Mouse (Mus musculus) erythroid progenitor cell, adult 5-6 weeks (primary cell): ENCODE measurements around the gene Parp4. TPM values are rescaled to one million over a fixed set of nuclear protein-coding genes. Genes with fewer than 3 reads are reported as not detected.

ENCODE experiments used
- ATAC-seq: replicated peaks from 2 replicates; pipeline ENCODE4 v1.8.0; 2016; ENCODE audit warnings: moderate number of reproducible peaks, mild to moderate bottlenecking, moderate TSS enrichment, inconsistent platforms; ENCODE audit not compliant: poor library complexity, low FRiP score, severe bottlenecking
- total RNA-seq, 2 experiments: library from RNA; stranded (forward) in 1 of 2; stranded (reverse) in 1 of 2; fragments of 150-400 nt in 1 of 2; fragments of 186-747, 209-891 nt in 1 of 2; gene quantifications; 2 replicates each; pipeline versions ENCODE4 v1.2.3 to v1.2.4; 2015 to 2017; ENCODE audit warnings: low replicate concordance in 2 of 2

The Parp4 gene
- total RNA-seq, 2 experiments from 2014 or later, result 3.0 to 28.9 TPM

DNA sequence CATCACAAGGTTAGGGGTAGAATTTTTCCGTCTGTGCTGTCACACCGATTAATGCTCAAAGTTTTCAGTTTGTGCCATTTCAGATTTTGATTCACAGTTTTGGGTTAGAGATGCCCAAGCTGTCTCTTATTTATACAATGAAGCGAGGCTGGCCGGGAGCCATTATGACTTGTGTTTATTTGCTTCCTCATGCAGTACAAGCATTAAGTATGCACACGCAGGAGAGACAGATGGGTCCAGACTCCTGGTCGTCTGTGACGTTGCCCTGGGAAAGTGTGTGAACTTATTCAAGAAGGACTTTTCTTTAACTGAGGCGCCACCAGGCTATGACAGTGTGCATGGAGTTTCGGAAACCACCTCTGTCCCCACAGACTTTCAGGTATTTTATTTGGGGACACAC is 26.6 kb downstream of the Parp4 start:
- ATAC-seq, result no peak

DNA sequence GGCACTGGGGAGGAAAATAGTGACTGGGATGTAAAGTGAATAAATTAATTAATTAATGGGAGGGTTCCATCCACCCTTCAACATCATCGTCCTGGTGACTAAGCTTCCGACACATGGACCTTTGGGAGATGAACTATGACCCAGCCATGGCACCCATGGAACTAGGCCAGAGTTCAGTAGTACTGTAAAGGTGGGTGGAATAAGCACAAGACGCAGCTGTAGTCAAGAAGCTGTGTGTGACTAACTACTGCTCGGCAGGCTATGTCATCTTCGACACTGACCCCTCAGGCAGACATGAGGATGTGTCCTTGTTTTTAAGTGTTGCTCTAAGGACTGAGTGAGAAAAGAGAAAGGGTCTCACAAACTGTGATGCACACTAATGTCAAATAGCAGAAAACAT is 29.0 kb downstream of the Parp4 start:
- ATAC-seq, result no peak

DNA sequence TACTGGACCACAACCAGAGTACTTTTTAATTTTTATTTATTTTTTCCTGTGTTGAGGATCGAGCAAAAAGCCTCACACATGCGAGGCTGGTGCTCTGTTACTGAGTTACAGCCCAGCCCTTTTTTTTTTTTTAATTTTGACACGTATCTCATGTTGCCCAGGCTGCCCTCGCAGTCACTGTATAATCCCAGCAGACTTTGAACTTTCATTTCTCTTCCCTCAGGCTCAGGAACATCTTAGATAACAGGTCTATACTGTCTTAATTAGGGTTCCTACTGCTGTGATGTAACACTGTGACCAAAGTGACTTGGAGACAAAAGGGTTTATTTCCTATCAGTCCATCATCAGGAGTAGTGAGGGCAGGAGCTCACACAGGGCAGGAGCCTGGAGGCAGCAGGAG is 29.7 kb downstream of the Parp4 start:
- ATAC-seq, result no peak

DNA sequence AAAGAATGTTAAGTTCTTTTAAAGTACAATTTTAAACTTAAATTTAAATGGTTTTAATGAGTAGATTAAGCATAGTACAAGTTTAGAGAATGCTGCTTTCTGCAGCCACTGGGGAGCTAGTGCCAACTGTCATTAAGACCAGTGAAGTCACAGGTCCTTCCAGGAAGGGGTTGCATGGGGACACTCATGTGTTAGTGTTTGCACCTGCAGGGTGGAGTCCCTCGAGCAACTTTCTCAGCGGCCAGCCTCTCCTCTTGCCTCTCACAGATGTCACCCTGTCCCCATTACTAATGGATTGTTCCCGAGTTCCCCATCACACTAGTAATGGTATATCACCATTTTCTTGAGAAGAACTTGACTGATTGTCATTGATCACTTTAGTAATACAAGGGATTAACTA is 37.8 kb downstream of the Parp4 start:
- no peak for ATAC-seq

DNA sequence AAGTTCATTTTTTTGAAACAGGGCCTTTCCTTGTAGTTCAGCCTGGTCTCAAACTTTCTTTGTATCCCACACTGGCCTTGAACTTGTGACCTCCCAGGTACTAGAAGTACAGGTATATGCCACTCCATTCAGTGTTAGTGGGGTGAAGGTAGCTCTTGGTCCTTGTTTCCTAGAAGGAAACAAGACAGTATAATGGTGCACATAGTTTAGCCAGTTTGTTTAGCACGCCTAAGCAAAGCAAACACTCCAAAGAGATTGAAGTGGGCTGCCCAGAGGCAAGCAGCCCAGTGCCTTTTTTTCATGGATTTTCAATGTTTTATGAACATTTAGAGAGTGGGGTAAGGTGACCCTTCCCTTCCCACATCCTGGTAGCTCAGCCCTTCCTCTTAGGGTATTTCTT is 42.1 kb downstream of the Parp4 start:
- ATAC-seq, result no peak

DNA sequence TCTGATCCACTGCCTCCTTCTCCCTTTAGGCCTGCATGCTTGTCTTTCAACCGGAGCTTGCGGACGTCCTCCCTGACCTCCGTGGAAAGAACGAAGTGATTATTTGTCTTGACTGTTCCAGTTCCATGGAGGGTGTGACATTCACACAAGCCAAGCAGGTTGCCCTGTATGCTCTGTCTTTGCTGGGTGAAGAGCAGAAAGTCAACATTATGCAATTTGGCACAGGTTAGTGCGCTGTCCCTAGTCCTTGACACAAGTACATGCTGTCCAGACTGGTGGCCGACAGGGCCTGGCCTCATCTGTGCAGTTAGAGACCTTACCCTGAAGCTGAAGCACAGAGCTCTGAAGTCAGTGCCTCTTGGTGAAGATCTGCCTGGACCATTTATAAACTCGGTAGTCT is 45.0 kb downstream of the Parp4 start:
- no peak for ATAC-seq

DNA sequence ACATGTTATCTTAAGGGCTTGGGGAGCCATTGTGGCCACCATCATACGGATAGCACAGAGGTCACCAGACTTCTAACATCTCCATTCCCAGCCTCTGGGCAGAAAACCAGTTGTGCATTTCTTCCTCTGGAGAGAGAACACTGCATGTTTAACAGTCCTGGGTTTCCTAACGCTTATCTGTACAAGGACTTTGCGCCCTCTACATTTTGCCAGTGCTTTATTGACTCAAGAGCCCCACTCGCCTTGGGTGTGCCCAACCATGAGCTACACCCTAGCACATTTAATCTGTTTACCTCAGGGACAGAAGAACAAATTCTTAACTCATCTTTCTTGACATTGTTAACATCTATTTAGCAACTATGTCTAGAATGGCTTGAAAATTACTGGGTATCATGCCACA is 50.8 kb downstream of the Parp4 start:
- ATAC-seq, result no peak

DNA sequence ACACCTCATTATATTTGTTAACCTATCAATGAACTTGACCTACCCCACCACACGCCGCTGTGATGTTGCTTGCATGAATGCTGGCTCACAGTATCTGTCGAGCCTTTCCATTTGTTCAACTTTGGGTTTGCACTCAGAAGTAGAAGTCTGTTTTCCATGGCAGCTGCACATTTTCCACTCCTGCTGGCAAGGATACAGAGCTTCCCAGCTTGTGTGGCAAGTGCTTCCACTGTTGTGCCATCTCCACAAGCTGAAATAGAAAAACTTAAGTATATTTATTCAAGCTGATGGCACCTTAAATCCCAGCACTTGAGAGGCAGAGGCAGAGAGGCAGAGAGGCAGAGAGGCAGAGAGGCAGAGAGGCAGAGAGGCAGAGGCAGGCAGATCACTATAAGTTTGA is 52.9 kb downstream of the Parp4 start:
- ATAC-seq, result no peak

DNA sequence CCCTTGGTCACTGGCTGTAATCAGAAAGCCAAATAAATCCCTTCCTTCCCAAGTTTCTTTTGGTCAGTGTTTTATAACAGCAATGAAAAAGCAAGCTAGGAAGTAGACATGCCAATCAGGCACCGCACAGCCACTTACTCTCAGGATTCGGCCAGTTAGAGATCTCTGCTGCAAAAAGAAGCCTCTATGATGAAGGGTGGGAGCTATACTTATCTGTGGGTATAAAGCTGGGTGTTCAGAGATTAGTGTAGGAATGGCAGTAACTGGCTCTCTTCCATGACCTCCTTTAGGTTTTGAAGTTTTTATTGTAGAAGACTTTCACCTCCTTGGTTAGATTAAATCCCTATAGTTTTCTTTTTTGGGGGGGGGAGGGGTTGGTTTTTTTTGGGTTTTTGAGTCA is 55.7 kb downstream of the Parp4 start:
- ATAC-seq, result no peak

DNA sequence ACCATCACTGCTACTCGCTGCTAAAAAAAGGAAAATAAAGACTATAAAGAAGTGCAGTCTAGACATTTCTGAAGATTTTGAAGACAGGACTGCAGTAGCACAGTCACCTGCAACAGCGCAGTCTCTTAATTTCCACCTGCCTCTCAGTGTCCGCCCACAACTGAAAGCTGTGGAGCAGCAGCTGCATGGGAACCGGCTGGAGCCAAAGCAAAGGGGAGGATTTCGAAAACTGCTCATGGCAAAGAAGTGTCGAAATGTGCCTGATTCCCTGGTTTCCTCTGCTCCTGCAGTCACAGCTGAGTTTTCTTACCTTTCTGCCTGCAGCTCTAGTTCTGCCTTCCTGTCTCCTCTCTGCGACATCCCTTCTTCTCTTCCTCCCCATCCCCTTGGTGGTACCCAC is 71.8 kb downstream of the Parp4 start:
- ATAC-seq, result no peak

DNA sequence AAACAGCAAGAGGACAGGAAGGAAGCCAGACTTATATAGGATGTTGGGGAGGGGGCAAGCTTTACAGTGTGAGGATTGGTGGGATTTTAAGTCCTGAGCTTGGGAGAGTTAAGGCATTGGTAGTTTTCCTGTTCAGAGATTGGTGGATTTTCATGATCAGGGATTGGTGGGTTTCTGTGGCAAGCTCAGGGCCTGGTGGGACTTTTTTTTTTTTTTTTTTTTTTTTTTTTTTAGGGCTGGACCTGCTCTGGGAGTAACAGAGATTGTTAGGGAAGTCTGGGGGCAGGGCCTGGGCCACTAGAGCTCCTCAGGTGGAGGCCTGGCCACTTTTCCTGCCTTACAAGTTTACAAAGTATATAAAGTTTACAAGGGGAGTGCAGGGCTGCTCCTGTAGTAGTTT is 74.0 kb downstream of the Parp4 start:
- no peak for ATAC-seq

DNA sequence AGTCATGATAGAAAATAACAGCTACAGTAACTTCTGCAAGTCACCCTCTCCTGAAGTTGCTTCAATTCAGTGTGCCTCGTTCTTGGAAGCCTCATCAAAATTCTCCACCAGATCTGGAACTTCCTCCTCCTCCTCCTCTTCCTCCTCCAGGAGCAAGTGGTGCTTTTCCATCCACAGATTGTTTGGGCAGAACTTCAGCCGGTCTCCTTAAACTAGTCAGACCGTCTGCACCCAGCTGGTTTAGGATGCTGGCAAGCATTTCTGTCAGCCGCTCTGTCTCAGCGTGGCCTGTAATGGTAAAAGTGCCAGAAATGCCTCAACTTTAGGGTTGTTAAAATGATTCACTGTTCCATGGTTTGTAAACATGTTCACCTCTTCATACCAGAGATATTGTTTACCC is 90.2 kb downstream of the Parp4 start:
- ATAC-seq, result no peak

DNA sequence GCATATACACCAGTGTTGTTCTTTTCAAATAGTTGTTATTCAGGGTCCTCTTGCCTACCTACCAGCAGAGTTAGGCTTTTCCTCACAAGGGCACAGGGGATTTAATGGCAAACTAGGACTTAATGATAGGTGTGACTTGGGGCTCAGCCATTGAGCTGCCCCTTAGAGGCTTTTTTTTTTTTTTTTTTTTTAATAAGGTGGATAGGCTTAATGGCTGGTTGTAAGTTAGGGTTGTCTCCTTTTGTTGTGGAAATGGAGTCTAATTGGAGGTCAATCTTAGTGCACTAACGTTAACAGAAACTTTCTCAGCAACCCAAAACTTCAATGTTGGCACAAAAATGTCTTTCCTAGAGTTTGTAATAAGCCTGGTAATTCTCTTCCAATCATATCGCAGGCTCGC is 91.5 kb downstream of the Parp4 start:
- ATAC-seq, result no peak

DNA sequence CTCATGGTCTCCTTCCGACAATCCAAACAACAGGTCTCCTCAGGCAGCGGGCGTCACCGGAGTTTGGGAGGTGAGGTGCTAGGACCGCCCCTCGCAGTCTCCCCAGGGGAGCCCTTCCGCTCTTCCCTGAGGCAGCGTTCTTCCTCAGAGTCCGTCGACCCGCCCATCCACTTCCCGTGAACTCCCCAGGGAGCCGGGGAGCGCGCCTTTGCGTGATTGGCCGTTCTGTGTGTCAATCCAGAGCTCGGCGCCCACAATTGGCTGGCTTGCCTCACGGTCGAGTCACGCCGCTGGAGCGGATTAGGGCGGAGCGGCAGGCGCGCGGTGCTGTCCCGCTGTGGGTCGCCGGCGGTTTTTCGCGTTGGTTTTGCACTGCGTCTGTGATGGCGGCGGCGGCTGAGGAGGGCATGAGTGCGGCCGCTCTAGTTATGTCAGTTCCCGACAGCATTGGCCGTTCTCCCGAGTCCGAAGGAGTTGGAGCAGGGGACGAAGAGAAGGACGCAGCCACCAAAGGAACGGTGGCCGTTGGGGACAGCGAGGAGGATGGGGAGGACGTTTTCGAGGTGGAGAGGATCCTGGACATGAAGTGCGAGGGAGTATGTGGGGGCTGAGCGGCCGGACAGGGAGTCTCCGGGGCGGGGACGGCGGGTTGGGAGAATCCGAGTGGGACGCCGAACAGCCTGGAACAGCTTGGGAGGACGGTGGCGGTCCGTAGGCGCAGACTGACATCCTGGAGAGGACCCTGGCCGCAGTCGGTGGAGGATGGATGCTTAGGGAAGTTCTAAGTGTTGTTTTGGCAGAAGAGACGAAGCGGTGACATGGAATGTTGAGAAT is 92.8 kb downstream of the Parp4 start, which contains the start of gene Mphosph8:
Mphosph8 (plus strand) TSS at position 280 of the 834 bp plus-strand sequence.
- ATAC-seq, result peak; percentile 99

DNA sequence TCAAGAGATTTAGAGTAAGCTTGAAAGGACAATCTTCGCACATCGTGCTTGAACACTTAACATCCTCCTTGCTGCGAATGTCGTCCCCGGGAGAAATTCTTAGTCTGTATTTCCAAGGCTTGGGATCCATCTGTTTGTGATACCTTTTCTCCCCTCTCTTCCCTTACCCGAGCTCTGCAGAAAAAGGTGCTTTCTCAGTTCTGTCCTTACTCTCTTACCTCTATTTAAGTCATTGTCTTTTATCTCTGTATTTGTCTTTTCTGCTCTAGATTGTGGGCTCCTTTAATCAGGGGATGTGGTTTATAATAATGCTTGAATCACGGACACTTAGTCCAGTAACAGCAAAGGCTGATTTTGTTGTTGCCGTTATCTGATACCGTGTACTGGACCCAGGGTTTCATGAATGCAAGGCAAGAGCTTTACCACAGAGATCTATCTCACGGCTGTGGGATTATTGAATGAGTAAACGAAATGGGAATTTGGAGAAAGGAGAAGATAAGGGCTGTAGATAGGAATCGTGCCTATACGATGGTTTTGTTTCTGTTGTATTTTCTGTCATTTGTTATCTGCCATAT is 93.7 kb downstream of the Parp4 start:
- ATAC-seq, result no peak

DNA sequence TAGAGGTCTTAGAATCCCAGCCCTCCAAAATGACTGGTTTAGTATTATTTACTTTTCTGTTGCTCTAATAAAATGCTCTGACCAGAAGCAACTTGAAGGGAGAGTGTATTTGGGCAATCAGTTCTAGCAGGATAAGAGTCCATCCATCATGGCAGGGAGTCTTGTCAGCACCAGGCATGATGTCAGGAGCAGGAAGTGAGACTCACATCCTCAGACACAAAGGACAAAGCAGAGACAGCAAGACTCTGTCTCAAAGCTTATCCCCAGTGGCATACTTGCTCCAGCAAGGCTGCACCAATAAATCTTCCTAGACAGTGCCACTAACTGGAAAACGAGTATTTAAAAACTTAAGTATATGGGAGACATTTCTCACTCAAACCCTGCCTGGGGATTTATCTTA is 110.0 kb downstream of the Parp4 start:
- ATAC-seq, result no peak

DNA sequence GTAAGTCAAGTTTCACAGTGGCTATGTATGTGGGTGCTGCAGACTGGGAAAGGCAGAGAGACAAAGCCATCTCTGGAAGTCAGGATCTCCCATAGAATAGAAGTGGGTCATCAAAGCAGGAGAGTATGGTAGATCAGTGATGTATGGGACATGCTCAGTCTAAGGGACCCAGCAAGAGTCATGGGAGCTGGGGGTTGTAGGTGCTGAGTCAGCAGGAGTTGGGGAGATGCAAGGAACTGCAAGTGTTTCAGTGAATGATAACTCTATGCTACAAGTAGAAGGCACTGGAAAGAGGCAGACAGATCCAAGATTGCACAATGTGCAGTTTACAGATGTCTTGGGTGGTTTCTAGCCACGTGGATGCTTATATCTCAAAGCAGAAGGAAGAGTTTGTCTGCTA is 113.7 kb downstream of the Parp4 start:
- no peak for ATAC-seq

DNA sequence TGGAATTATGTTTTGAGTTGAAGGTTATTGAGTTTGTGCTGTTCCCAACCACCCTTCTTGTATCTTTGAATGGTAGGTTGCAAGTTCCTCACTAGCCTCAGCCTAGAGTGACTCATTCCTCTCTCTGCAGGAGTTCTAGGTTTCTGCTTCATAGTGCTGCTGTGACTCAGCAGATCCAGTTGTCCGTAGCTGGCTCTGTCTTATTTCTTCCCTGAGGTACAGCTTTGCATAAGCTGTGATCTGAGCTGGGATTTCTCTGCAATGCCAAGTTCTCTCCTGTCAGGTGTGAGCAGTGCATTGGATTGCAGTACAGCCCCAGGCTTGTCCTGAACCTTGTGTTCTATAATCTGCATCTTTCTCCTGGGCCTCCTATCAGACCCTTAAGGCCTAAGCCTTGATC is 114.3 kb downstream of the Parp4 start:
- ATAC-seq, result no peak

DNA sequence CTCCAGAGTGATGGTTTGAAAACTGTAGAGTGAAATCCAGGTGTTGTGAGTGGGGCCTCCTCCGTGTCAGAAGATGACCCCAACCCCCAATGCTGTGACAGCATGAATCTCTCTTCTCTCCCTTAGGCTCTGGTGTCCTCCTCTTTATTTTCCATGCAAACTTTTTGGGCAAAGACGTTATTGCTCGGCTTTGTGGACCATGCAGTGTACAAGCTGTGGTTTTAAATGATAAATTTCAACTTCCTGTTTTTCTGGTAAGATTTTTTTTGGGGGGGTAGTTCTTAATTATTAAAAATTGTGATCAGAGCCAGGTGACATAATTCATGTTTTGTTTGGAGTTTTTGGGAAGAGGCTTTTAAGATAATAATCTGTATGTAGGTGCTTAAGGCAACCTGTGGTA is 120.1 kb downstream of the Parp4 start:
- no peak for ATAC-seq

DNA sequence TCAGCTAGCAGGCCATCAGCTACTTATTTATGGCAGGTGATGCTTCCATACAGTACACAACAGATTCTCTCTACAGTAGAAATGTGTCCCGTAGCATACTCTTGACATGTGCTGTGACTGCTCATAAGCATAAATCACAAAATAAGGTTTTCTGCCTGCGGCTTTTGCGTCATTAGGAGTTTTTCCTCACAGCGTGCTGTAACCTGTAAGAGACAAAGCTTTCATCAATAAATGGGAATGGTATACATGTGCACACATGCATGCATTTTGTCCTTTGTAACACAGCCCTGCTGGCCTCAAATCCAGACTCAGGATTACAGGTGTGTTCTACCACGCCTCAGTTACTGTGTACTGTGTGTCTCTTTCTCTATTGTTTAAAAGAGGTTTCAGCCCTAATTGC is 122.4 kb downstream of the Parp4 start:
- ATAC-seq, result no peak

DNA sequence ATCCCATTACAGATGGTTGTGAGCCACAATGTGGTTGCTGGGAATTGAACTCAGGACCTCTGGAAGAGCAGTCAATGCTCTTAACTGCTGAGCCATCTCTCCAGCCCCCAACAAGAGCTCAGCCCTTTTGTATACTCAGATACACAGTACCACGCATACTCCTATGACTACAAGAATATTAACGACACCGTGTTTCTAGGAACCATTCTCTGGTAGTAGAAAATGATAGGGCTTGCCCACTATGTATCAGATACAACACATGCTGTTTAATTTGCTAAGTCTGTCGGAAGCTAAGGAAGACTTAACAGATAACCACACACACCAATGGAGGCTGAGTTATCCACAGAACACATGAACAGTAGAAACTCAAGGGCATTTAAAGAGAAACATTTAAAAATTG is 127.2 kb downstream of the Parp4 start:
- no peak for ATAC-seq

DNA sequence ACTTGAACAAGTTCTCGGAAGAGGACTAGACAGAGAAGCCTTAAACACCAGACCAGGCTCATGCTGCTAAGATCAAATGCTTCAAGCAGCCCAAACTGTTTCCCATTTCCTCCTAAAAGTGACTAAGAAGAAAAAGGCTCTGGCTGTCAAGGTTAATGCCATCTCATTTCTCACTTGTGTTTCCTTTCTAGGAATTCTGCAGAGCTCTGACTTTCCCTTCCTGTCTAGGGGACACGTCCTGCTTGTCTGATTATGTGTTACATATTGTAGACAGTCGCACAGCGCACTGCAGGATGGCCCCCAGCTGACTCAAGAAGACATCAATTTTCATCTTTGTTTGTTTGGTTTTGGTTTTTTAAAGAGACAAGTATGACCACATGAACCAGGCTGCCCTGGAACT is 130.3 kb downstream of the Parp4 start:
- ATAC-seq, result no peak
